Mouse (Mus musculus): ENCODE results near the gene Nfix.

The Nfix gene

DNA sequence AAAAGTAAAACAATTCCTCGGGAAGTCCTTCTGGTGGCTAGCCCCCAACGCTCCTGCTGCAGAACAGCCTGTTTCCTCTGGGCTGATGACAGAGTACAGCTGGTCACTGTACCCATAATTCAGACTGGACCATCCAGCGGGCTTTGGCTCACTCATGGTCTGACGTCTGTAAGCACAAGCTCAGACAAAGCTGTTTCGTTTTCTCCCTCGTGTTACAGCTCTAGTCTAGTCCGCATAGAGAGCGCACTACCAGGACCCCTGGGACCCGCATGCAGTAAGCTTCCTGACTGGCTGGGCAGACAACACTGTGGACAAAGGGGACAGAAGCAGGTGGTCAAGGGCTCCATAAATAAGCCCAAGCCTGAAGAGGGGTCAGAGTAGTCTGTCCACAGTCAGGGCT lies 33.7 kb downstream of the Nfix start:
- DNase-seq (ENCODE audit: low spot score in 2 of 2) = no peak

DNA sequence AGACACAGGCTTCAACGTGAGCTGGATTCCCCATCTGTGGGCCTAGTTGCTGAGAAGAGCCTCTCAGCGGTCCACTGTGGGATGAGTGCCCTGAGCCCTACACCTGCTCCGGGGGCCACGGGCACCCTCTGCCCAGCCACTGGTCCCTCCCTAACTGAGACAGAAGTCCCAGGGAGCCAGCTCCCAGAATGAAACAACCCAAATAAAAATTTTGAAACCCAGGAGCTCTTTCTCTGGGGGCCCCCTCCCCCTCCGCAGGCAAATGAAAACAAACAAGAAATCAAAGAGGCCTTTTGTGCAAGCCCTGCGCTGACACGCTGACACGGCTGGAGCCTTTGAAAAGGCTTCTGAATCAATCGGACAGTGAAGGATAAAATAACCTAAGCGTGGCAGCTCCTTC lies 34.5 kb downstream of the Nfix start:
- DNase-seq (ENCODE audit: low spot score in 2 of 2) = no peak

DNA sequence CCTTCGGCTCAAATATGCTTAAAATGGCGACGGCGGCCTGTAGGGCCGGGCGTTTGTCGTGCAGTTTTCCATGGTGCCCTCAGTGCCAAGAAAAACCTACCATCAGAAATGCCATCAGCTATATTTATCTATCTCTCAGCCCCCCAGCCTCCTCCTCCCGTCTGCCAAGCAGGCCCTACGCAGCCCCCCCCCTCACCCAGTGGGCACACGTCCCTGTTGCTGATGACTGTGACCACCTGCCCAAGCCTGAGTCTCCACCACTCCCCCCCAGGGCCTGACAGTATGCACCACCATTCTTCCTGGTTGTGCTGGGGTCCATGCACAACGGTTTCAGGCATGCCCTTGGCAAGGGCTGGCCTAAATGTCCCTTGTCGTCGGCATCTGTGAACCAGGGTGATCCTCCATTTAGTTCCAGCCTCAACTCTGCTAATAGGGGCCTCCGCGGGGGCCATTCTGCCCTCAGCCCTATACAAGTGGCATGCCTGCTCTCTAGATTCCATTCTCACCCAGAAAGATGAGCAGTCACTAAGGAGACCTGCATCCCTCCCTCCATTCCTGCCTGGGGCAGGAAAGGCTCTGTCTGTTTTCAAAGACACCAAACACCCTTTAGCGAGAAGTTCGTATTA lies 35.2 kb downstream of the Nfix start:
- no peak for DNase-seq (ENCODE audit: low spot score in 2 of 2)

DNA sequence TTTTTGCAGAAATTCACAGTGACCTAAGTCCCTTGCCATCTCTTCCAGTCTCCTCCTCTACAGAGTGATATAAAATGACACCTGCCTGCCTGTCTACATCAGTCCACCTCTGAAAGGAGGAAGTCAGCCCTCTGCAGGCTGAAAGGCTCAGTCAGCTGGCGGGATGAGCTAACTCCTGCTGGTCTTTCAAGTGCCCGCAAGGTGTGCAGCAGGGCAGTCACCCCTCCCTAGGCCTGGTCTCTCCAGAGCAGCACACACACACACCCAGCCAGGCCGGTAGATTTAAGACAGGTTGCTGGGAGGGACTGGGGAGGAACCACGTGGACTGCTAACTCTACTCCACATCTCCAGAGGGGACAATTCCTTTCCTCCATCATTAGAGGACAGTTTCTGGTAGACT lies 36.0 kb downstream of the Nfix start:
- DNase-seq (ENCODE audit: low spot score in 2 of 2) = no peak

DNA sequence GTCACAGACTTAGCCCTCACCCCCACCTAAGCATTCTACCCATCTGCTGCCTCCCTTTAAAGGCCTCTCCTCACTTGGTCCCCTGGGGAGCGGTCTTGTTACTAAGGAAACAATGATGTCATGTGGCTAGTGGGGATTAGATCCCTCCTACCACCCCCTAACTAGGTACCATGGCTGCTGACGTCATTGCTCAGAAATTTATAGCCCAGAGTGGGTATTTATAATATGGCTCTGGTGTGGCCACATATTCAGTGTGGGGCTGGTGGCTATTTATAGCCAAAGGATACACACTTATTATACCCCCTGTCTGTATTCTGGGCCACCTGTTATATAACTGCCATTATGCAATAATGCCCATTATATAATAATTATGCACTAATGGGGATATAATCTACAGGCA lies 39.2 kb downstream of the Nfix start:
- DNase-seq (ENCODE audit: low spot score in 2 of 2) = no peak

DNA sequence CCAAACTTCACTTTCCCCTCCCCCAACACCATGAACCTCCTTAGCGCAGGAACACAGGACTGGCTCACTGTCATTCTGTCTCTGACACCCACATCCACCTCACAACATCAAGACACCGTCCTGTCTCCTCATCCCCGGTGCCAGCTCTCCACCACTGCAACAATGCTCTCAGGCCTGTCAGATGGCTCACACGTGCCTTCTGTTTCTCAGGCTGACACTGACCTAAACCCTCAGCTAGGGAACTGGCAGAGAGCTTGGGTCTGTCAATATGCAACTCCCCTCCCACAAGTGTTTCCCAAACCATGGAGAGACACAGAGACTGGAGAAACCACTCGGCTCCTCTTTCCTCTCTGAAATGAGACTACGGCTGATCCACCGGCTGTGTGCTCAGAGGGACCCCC lies 39.7 kb downstream of the Nfix start:
- no peak for DNase-seq (ENCODE audit: low spot score in 2 of 2)

DNA sequence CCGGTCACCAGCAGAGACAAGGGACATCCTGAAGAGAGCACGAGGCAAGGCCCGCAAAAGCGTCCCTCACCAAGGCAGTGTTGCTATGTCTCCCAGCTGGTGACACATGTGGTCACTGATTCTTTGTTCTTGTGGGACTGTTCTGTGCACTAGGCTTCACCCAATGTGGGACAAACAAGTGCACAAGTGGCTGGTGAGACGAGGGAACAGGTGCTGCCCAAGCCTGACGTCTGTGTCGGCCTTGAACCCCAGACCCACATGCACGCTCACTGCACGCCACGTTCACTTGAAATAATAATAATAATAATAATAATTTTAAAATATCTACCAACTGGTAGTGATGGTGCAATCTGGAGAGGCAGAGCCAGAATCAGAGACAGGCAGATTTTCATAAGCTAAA lies 40.4 kb downstream of the Nfix start:
- DNase-seq (ENCODE audit: low spot score in 2 of 2) = no peak

DNA sequence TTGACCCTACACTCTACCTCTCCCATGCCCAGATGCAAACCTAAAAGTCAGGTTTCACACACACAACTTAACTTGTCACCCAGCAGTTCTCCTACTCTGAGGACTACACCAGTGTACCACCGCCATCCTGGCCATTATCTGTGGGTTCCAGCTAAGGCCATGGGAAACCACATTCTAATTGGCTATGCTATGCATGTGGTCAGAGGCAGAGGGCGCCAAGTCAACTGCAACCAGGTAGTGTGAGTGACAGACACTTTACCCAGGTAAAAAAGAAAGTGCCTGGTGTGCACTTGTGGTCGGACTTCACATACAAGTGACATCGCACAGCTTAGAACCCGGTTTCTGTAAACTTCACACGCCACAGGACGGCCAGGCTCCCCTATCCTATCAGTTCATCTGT lies 41.0 kb downstream of the Nfix start:
- DNase-seq (ENCODE audit: low spot score in 2 of 2) = no peak

DNA sequence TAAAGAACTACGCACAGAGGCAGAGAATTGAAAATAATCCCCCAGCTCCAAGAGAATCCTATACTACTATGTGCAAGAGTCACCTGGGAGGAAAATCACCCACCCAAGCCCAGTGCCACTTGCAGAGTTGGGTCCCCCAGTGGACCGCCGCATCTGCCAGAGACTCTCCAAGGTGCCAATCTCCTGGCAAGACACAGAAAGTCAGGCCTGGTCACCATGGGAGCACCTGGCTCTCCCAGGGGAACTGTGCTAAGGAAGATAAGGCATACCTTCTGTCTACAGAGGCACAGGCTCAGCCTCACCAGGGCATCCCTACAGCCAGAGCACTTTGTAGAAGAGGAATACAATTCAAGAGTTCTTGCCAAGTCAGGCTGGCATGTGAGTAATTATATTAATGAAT lies 41.8 kb downstream of the Nfix start:
- DNase-seq (ENCODE audit: low spot score in 2 of 2) = no peak

DNA sequence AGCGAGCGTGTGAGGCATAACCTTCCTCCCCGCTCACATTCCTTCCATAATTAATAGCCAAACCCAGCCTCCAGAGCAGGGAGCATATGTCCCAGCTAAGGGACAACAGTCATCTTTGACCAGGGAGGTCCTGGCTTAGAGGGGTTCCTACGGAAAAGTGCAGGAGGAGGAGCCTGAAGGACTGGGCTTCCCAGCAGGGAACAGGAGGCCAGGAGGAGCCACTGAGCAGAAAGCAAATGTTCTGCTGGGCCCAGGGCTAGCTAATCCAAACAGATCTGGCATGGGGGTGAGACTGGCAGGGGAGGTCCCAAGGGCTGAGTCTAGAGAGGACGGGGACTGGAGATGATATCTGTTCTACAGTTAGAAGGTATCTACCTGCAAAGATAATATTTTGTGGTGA lies 42.6 kb downstream of the Nfix start:
- DNase-seq (ENCODE audit: low spot score in 2 of 2) = no peak

DNA sequence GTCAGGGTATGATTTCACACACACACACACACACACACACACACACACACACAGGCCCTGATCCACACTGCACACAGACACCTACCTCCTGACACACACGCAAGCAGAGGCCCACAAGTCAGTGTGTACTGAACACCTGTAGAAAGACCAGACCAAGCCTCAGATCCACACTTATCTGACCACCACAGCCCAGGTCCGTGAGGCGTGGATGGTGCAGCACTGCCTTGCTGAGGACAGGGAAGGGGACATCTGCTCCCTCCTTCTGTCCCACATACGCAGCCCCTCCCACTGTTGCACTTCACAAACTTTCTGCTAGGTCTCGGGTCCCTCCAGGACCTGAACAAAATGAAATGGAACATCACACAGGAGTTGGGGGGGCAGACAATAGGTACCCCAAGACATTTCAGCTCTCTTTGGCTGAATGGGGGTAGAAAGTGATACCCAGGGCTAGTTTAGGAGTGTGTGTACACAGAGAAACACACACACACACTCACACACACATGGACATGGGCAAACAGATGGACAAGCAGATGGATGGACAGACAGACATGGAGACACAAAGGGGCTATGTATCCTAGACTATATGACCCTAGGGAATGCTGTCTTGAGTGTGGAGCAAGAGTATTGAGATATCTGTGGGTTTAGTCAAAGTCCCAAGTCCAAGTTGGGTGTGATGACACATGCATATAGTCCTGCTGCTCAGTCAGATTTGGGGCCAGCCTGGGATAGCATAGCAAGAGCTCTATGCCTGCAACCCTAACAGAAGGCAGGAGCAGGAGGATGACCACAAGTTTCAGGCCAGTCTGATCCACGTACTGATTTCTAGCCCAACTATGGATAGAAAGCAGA lies 47.2 kb downstream of the Nfix start:
- no peak for DNase-seq (ENCODE audit: low spot score in 2 of 2)

DNA sequence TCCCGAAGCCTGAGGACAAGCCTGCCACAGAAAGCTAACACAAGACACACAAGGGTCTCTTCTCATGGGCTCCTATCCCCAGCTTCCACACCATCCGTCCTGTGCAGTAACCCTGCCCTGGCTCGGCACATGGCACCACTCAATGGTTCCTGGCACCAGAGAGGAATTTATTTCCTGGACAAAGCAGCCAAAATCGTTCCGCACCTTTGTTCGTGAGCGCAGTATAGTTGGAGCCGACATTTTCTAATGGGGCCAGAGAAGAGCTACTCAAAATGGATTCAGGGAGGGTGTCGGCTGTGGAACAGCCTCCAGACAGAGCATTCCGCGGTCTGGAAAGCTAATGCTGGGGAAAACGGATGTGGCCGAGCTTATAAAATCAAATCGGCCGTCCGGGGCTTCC lies 50.6 kb downstream of the Nfix start:
- DNase-seq (ENCODE audit: low spot score in 2 of 2) = no peak

DNA sequence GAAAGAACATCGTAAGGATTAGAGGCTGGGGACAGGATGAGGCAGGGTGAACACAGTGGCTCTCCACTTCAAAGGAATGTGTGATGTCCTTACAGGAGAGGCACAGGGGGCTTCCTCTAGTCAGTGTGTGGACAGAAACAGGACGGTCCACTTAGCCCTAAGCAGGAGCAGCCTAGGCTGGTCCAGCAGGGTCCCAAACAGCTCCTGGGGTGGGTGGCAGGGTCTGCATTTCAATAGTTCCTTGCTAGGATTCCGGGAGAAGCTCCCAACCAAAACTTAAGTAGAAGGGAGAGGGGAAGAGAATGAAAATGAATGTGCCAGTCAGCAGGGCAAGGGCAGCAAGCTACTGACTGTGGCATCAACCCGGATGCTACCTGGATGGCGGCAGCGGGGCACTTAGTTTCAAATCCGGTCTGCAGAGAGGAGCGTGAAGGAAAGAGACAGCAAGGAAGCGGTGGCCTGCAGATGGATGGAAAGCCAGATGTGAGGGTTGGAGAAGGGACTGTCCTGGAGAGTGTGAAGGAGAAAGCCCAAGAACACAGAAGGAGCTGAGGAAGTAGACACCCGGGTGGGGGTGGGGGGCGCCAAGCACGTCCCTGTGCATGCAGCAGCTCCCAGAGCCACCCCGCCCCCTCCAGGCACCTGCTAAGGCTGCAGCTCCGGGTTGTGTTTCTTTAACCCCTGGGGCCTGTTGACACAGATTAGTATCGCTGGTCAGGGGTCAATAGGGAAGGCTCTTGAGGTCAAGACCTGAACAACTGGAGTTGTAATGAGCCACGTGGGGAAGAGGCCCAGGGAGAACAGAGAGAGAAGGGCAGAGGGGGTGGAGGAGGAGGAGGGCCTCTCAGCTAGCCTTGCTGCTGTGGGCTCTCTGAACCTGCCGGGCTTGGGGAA lies 54.9 kb downstream of the Nfix start:
- DNase-seq (ENCODE audit: low spot score in 2 of 2) = no peak

DNA sequence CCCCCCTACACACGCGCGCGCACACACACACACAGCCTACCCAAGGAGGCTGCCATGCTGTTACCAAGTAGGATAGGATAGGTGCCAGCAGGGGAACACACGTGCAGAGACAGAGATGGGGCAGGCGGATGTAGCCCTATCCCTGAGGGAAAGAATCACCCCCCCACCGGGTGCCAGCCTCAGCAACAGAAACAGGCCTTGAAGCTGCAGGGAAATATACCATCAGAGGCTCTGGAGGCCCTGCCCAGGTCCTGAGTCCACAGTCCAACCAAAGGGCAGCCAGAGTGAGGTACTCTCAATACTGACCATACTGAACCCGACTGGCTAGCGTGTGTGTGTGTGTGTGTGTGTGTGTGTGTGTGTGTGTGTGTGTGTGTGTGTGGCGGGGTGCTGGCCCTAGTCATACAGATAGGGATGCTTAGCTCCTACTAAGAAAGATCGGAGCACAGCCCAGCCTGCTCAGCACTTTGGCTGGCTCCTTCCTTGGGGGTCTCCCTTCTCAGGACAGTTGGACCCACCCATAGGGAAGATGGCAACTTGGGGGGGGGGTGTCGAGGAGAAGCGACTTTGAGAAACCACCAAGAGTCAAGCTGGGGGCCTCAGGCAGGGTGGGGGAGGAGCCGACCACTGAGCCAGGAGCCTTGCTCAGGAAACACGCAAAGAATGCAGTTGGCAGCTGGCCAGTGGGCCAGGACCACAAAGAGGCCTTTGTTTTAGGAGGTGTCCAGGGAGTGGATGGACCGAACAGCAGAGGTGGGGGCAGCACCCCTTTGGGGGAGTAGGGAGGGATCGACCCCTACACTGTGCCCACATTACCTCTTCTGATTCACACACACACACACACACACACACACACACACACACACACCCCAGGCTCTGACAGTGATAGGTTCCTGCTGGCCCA lies 56.4 kb downstream of the Nfix start:
- DNase-seq (ENCODE audit: low spot score in 2 of 2) = no peak

DNA sequence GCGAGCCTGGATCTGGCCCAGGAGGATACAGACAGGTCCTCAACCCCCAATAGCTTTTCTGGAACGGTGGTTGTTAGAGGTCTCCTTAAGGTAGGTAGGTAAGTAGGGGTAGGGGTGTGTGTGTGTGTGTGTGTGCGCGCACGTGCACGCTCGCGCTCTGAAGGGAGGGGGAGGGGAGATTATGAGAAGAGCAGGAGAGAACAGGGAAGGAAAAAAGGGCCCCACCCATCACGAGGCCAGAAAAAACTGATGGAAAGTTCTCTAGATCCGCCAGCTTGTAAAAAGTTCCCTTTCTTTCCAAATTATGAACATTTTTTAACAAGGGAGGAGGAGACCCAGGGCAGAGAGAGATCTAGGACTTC lies 57.1 kb downstream of the Nfix start:
- no peak for DNase-seq (ENCODE audit: low spot score in 2 of 2)

DNA sequence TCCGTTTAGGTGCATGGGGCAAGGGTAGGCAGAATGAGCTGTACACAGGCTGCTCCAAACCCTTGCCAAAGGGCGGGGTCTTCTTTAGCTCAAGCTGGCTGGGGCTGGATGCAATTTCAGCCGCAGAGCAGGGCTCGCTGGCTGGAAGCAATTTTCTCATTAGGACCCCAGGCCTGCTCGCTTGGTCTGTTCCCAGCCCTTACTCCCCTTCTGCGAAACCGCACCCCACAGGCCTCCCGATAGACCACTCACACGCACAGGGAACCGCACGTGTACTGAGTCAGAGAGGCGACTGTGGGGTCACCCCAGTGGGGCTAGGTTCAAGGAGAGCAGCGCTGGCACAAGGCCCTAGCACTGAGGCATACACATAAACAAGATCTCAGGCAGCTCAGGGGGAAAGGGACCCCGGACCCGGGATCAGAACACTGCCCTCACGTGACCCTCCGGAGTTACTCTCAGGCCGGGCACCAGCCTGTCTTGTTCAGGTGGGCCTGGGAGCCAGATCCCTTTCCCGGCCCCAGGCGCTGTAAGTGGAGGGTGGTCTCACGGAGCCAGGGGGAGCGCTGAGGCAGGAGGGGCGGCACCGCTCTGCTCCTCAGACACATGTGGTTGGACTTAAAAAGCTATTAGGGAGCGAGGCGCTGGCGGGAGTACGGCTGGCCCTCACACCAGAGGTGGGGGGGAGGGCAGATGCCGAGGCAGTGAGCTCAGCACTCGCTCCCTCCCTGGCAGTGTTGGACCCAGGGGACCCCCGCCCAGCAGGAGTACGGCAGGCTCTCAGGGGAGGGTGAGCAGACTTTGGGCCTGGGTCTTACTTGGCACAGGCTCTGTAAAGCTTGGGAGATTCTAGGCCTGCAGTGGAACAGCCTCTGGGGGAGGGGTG lies 57.7 kb downstream of the Nfix start:
- DNase-seq (ENCODE audit: low spot score in 2 of 2) = no peak

DNA sequence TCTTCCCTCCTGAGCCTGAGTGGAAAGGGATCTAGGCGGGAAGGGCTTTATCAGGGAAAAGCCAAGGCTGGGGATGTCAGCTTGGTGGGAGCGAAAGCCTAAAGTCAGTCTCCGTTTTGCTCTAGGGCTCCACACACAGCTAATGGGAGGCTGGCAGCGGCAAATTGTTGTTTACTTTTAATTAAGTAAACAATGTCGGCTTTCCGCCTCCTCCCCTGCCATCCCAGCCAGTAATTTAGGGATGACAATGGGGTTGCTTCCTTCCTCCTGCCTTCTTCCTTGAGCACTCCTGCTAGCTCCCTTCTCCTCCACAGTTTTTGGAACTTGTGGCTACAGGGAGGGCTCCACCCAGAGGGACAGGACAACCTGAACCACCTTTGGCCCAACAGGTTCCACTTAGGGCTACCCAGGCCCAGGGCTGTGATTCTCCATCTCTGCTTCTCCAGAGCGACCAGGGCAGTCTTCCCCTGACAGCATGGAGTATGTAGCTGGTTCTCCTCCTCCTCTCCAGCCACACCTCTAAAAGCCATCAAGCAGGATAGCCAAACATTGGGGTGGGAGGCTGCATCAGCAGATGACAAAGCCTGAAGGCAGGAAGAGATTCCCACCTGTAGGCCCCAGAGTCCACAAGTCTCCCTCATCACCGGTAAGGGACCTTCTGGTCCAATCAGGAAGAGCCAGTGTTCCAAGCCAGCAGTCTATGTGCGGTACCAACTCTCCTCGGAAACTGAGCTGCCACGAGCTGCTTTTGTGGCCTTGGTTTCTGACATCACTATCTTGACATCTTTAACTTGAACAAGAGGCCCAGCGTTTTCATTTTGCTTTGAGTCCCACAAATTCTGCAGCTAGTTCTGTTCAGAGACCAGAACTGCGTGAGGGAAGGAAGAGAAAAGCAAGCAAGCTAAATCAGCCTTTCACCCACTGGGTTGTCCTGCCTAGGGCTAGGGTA lies 59.0 kb downstream of the Nfix start:
- DNase-seq (ENCODE audit: low spot score in 2 of 2) = no peak

DNA sequence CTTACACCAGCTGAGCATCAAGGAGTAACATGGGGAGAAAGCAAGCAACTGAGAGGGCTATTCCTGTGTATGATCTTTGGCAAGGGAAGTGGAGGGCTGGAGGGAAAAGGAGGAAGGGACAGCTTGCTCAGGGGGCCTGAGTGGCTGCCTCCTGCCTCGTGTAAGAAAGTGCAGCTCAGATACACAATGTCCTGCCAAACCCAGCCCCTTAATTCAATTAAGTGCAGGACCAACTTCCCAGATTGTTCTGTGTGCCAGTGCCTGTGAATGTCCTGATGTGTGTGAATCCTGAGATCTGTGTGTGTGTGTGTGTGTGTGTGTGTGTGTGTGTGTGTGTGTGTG lies 60.8 kb downstream of the Nfix start:
- no peak for DNase-seq (ENCODE audit: low spot score in 2 of 2)

DNA sequence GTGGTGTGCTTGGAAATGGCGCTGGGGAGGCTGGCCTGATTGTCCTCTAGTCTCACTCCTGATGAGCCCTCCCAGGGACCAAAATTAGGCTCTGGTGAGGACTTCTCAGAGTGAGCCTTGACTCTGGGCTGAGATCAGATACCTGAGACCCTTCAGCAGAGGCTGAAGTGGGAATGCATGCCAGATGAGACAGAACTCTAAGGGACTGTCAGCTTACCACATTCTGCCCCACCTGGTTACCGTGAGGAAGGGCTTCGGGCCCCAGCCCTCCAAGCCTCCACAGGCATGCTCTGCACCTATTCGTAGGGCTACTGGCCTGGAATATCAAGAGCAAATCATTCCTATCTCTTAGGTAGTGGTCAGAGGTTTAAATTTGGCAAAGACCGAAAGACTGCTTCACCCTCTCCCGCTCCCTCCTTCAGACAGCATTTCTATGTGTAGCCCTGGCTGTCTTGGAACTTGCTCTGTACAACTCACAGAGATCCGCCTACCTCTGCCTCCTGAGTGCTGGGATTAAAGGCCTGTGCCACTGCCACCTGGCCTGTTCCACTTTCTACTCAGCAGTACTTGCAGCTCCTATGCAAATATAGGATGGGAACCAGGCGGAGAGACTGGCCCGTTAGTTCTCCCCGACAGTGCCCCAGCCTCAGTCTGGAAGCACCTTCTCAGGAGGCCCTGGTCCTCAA lies 61.3 kb downstream of the Nfix start:
- no peak for DNase-seq (ENCODE audit: low spot score in 2 of 2)

All from spleen, postnatal 4 days (tissue).